Mouse (Mus musculus) olfactory bulb, adult 2 months (tissue): ENCODE data around the gene Anks1b.

Source experiments
- CTCF ChIP-seq: fragments of 200-500 bp; IDR thresholded peaks from 2 replicates; pipeline ENCODE4 v1.5.1; 2012; ENCODE audit warnings: low read depth, mild to moderate bottlenecking, low read length, moderate library complexity; ENCODE audit not compliant: insufficient read depth
- POLR2A ChIP-seq: fragments of 200-500 bp; IDR thresholded peaks from 2 replicates; pipeline ENCODE4 v1.6.1; 2012; ENCODE audit warnings: mild to moderate bottlenecking, low read depth, low read length, moderate library complexity; ENCODE audit not compliant: insufficient read depth

DNA sequence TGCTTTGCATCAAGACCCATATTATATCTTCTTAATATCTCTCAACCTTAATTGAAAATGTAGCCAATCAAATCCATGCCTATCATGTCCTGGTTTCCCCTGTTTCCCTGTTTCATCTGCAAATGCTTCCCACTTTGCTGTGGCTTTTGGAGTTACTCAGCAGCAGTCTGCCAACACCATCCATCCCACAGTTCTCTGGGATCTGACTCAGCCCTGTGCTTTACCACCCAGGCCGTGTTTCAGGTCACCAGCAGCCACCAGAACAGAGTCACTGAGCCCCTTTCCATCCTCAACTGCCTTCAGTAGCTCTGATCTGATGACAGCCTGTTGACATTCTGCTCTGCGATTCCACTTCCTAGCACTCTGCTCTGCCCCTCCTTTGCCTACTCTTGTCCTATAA lies 776.4 kb downstream of the Anks1b start:
- TF ChIP-seq CTCF, result no peak
- no peak for TF ChIP-seq POLR2A
